Mouse (Mus musculus): ENCODE results near the gene Ank2.

DNA sequence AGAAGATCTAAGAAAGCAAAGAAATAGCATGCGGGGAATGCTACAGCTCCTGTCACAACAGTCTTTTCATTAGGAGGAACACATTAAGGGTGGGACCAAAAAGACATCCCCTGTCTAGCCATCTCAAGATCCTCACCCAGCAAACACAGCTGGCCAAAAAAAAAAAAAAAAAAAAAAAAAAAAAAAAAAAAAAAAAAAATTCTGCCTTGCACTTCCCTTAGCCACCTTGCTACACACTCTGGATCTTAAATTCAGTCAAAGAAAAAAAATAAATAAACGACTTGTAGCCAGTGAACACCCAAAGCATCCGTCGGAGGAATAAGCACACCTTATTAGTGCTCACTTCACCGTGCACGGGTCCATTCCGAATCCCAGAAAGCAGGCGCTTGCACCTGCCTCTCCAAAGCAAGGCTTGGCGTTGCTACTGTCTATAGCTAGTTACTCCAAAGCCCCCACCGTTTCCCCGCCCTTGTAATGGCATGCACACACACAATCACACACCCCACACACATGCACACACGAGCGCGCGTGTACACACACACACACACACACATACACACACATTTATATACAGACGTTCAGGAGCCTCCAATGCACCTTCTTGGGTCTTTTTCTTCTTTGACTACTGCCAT lies 273.9 kb downstream of the Ank2 start:
- TF ChIP-seq EP300 (IDR thresholded peaks at IDR 0.05) = no peak
- no peak for TF ChIP-seq CTCF (IDR thresholded peaks at IDR 0.05)

Data from lung, postnatal 0 days (tissue).